Mouse (Mus musculus) right cerebral cortex, postnatal 10 days (tissue): ENCODE measurements at regions not wholly inside any gene's neighbourhood (a gene's known extent, or its start where the extent isn't known, plus 50 kb on each side); places are given as distances from the start of the nearest gene placed in this dataset.

Experiments
- DNase-seq, 2 experiments: peaks; one replicate each; pipeline ENCODE4 v3.0.0; 2021; ENCODE audit warnings: low spot score in 2 of 2

DNA sequence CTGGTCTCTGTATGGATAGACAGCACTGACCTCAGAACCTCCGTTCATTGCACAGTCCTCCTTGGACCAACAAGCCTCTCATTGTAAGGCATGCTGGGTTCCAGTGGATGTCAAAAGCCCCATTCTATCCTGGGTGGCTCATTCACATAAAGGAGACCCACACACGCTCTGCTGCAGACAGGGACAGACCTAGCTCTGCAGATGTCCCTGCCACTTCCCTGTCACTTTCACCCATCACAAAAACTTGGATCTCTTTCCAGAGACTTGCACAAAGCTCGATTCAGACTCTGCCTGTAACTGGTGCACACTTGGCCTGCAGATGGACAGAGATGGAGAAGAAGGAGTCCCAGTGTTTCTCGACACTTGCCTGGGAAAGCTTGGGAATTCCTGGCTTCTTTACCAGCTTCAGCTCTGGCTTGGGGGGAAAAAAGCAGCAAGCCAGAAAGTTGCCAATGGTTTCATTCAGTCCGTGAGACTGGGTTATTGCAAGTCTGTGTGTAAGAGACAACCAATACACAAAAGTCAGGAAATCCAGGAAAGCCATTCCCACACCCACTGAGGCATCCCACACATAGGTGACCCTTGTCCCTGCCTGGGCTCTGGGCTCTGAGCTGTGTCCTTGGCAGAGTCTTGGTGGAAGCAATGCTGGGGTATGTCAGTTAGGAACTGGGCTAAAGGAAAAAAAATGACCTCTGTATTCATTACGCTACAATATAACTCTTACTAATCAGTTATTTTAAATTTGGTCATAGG, 136.1 kb upstream of the Car8 start:
- DNase-seq, result peak; percentile 60 to 80

GRCm38 (mm10) chr4:8374061-8374460, 135.2 kb upstream of the Car8 start:
- DNase-seq, result peak; percentile 52 to 53

GRCm38 (mm10) chr4:8372069-8372468, 133.2 kb upstream of the Car8 start:
- DNase-seq, result no peak

DNA sequence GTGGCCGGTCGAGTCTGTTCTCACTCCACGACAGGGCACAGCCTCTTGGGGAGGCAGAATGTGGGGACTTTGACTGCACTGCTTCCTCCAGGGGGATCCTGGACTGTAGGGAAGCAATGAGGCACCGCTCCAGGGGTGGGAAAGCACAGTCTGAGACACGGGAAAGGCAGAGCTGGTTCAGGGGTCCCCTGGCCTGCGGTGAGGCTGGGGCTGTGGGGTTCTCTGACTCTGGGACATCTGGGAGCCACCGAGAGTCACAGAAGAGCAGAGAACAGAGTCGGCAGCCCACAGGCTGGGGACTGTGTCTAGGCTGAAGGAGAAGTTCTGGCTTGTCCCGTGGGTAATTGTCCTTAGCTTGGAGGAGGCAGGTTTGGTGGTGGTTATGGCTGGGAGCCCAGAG, 131.9 kb upstream of the Car8 start:
- DNase-seq, result no peak

GRCm38 (mm10) chr4:8367487-8368276, 128.8 kb upstream of the Car8 start:
- DNase-seq, result peak; percentile 57 to 68

- DNase-seq, result no peak
Observed at GRCm38 (mm10) chr4:8366978-8367377, 128.1 kb upstream of the Car8 start.

DNA sequence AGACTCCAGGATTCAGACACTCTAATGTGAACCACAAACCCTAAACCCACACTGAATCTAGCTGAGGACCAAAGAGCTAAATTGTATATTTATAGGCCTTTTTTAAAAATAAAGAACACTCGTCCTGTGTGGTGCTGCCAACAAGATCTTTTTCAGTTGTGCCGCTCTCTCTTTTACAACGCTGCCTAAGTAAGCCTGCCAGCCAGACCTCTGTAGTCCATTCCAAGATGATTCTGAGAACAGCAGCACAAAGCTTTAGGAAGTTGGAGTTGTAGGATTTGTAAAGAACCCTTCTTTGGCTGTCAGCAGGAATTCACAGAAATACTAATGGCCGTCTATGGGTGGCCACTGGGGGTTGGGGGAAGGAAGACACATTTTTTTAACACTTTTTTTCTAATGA, 123.6 kb upstream of the Car8 start:
- DNase-seq, result peak; percentile 50 to 62

DNA sequence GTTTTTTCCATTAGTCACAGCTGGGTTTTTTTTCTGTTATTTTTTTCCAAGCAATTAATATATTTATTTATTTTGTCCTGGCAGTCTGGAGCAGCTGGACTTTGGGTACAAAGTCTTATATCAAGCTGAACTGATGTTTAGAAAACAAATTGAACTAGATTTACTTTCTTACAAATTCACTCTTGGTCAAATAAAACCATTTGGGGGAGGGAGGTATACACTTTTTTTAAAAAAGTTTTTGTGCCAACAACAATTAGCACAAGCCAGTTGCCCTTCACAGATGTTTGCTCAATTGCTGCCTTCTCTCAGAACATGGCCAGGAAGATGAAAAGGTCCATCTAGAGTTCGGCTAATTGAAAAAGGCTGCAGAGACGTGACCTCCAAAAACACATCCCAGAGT, 123.1 kb upstream of the Car8 start:
- no peak for DNase-seq

- DNase-seq, result no peak
Observed at GRCm38 (mm10) chr4:8361305-8361704, 122.5 kb upstream of the Car8 start.

- DNase-seq, result no peak
Observed at GRCm38 (mm10) chr4:8357443-8357842, 118.6 kb upstream of the Car8 start.

DNA sequence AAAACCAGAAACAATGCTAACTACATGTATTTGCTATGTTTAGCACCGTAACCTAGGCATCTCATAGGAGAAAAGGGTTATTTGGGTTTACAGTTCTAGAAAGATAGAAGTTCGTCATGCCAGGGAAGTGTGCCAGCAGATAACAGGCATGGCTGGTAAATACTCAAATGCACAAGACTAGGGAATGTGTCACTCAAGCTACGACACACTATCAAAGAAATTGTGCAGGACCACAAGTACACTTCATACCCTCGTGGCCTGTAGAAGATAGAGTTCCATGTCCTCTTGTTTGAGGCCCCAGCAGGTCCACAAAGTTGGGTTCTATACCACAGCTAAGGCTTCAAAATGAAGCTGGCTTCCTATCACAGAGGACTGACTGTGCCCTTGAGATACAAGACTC, 103.1 kb upstream of the Car8 start:
- DNase-seq, result no peak

GRCm38 (mm10) chr4:8309241-8309987, 70.6 kb upstream of the Car8 start:
- DNase-seq, result no peak

GRCm38 (mm10) chr4:8292563-8292962, 53.7 kb upstream of the Car8 start:
- no peak for DNase-seq

DNA sequence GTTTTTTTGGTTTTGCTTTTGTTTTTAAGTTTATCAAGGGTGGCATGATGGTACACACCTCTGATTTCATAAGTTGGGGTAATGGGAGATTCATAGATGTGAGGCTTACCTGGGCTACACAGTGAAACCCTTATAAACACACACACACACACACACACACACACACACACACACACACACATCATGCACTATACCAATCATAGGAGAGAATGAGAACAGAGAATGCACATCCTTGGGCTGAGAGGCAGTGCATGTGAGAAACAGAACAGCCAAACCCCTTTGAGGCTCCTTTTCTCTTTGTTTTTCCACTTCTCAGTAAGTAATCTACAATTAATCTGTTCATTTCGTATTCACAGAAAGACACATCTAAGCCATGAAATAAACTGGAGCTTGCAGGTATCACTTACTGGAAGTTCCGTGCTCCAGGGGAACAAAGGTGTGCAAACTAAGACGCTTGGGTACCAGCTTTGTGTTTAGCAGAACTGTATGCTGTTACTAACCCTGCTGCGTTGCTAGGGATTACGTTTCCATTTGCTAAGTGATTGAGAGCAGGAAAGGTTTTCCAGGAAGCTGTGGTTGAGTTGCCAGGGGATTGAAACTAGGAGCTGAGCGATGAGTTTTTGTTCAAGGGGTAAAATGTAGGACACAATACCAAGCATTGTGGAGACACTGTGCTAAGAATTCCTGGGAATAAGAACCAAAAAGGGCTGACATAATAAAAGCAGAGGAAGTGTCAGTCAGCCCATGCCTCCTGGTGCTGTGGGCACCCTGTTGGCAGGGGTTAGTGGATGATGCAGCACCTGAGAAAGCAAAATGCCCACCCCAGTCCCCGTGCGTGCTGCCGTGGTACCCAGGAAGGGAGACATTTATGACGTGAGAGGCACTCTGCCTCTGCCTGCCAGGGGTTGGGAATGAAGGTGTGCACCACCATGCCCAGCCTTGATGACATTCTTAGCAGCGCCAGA, 53.0 kb upstream of the Car8 start:
- peak; percentile 30 for DNase-seq

GRCm38 (mm10) chr4:8289901-8290300, 51.1 kb upstream of the Car8 start:
- DNase-seq, result no peak
